Mouse (Mus musculus): ENCODE results near the gene Znrf4. TPM values are rescaled to one million over a fixed set of nuclear protein-coding genes. Genes with fewer than 3 reads are reported as not detected.
"Not testable (repeated sequence)": the region's sequence is repeated elsewhere in the genome, so short reads cannot be mapped to it uniquely, and the experiment has no call there.

Gene Znrf4
- total RNA-seq, 2 experiments from 2014 or later = not detected

DNA sequence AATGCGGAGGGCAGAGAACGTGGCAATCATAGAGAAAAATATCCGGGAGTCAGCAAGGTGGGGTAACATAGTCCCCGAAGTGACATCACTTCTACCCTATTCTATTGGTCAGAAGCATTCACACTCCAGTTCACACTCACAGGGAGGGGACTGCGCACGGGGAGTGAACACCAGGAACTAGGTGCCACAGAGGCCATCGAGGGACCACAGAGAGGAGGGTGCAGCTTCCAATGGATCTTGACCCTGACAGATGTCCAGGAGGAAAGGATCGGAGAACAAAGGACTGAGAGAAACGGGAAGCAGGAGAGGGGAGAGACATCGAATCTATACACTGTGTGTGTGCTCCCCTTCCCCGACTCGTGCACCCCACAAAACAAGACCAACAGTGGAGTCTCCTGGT is 2.7 kb upstream of the Znrf4 start:
- intact Hi-C loops (cut with DNase I) = no loop called here
- Histone ChIP-seq H3K27ac (no peak overlapping the region), H3K4me3 (no peak overlapping the region)
- no peak for DNase-seq
- no peak for TF ChIP-seq CTCF (IDR thresholded peaks at IDR 0.05)

DNA sequence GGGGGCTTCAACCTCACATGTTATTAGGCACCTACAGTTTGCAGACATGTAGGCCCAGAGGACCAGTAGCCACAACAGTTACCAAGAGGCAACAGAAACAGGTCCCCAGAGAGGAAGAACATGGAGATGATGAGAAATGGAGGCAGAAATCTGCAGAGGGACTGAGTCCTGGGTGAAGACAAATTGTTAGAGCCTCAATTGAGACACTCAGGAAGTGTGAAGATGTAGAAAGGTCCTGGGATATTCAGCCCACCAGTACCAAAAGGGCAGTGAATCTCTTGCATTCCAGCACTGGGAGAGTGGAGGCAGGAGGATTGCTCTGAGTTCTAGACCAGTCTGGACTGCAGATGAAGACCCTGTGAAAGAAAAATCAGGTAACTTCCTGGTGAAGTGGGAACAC is 2.1 kb upstream of the Znrf4 start:
- no peak for TF ChIP-seq CTCF (IDR thresholded peaks at IDR 0.05)
- intact Hi-C loops (cut with DNase I) = no loop called here
- H3K4me3 ChIP-seq = no peak overlapping the region
- no peak for DNase-seq
- no peak overlapping the region for H3K27ac ChIP-seq

DNA sequence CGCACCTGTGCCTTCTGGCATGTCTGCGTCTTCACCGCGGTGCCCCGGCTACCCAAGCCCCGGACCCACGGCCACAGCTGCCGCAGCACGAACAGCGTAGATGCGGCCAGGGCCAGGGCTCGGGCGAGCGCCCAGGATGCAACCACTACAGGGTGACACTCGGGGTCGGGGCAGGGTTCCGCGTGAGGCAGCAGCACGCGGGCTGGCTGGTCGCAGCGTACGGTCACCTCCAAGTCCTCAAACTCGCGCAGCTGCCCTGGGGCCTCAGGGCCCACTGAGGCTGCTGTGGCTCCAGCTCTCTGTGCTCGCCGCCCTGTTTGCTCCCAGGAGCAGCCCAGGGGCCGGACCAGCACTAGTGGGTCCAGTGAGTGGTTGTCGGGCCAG is 532 bp downstream of the Znrf4 start:
- no peak overlapping the region for H3K27ac ChIP-seq
- TF ChIP-seq CTCF (IDR thresholded peaks at IDR 0.05) = no peak
- intact Hi-C loops (cut with DNase I) = no loop called here

DNA sequence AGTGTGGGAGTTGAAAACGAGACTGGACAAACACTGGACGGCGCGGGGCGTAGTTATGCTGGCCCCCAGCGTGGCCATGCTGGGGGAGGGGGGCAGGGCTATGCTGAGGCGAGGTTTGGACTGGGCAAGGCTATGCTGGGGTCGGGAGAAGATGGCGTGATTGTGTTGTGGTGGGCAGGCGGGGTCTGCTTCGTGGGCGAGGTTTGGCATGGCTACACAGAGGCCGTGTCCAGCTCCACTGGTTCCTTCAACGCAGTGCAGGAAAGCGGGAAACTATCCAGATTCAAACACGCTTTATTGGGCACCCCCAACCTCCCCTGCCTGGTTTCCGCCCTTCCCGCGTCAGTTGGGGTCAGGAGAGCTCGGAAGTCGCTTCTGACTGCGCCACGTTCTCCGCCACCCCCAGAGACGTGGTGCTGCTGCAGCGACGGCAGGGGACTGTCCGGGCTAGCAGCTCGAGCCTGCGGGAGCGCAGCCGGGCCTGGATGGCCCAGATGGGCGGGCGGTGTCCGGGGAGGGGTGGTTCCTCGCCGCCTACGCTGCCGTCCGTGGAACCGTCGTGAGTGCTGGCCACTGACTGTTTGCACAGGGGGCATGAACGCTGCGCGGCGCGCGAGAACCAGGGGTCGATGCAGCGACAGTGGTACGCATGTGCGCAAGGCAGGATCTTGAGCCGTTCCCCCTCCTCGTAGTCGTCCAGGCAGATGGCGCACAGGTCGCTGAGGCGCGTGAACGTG is 1.1 kb downstream of the Znrf4 start:
- no peak for TF ChIP-seq CTCF (IDR thresholded peaks at IDR 0.05)
- Histone ChIP-seq H3K4me3 (peak overlapping the region; percentile 17), H3K27ac (no peak overlapping the region)
- no peak for DNase-seq
- intact Hi-C loops (cut with DNase I) = no loop called here

More for the DNA sequence above, 532 bp downstream of the Znrf4 start:
- H3K4me3 ChIP-seq = no peak overlapping the region
- DNase-seq = no peak

DNA sequence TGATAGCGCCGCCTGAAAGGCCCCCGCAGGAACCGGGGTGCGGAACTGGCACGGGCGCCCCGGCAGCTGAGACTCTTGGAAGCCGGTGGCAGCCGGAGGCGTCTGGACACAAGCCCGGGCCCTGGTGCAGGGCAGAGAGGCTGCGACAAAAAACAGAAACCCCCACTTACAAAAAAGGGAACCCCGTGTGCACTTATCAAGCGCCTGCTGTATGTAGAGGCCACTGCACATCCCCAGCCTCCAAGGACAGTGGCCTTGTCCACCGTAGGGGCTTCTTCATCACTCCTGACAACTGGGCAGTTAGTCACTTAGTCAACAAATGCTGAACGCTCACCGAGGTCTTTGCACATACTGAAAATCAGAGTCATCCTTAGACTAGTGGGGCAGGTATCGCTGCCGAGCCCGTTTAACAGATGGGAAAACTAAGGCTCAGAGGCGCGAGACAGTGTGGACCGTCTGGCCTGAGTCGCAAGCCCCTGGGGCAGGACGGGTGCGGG is 1.7 kb downstream of the Znrf4 start:
- TF ChIP-seq CTCF (IDR thresholded peaks at IDR 0.05) = no peak

DNA sequence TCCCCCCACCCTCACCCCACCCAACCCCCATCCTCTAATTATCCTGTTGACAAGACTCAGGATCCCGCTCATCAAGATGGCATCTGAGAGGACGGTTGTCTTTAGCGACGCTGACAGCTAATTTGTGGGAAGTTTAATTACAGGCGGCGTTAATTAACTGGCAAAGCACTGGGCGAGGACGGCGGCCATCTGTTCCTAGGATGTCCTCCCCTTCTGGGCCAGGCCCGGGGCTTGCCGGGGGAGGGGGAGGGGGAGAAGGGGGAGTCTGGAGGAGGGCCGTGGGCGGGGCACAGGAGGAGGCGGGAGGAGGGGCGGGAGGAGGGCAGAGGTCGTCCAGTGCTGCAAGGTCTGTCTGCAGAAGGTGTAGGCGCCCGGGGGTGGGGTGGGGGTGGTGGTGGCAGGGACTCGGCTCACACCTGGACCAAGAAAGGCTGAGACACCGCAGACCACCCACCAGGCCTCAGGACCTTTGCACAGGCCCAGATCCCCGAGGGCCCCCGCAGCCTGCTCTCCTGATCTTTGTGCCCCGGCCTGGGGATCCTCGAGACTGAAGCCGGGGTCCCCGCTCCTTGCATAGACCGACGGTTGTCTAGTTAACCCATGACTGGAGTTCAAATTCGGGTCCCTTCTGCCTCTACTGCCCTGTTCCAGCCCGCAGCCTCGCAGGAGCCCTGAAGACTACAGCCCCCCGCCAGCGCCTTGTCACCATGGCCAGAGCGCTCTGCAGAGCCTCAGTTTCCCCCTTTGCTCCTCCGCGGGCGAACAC is 2.3 kb downstream of the Znrf4 start:
- DNase-seq = no peak
- peak overlapping the region; percentile 39 for H3K4me3 ChIP-seq
- intact Hi-C loops (cut with DNase I) = no loop called here
- no peak for TF ChIP-seq CTCF (IDR thresholded peaks at IDR 0.05)
- H3K27ac ChIP-seq = no peak overlapping the region

More for the DNA sequence above, 1.7 kb downstream of the Znrf4 start:
- Histone ChIP-seq H3K4me3 (peak overlapping the region; percentile 39), H3K27ac (no peak overlapping the region)
- intact Hi-C loops (cut with DNase I) = no loop called here
- DNase-seq = peak; percentile 41

DNA sequence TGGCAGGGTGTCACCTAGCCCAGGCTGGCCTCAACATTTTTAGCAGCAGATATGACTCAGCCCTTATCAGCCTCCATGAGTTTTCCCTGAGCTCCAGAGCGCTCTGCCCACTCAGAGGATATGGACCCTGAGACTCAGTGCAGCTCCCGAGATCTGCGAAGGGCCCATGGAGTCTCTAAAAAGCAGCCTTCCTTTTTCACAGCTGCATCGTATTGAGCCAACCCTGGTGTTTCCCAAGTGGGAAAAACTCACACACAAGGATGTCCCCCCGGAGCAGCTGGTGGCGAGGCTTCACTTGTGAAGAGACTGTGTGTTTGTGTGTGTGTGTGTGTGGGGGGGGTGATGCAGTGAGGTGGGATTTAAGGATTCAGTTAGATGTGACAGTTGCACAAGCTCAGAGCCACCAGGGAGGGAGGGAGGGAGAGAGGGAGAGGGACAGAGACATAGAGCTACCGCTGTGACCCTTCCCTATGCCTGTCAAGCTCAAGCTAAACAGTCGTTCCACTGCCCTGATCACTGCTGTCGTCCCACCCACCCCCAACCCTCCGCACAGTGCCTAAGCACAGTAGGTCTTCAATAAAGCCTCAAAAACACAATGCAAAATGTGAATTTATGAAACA is 3.1 kb downstream of the Znrf4 start:
- no peak overlapping the region for H3K4me3 ChIP-seq
- DNase-seq = no peak
- H3K27ac ChIP-seq = no peak overlapping the region
- no peak for TF ChIP-seq CTCF (IDR thresholded peaks at IDR 0.05)
- intact Hi-C loops (cut with DNase I) = no loop called here

DNA sequence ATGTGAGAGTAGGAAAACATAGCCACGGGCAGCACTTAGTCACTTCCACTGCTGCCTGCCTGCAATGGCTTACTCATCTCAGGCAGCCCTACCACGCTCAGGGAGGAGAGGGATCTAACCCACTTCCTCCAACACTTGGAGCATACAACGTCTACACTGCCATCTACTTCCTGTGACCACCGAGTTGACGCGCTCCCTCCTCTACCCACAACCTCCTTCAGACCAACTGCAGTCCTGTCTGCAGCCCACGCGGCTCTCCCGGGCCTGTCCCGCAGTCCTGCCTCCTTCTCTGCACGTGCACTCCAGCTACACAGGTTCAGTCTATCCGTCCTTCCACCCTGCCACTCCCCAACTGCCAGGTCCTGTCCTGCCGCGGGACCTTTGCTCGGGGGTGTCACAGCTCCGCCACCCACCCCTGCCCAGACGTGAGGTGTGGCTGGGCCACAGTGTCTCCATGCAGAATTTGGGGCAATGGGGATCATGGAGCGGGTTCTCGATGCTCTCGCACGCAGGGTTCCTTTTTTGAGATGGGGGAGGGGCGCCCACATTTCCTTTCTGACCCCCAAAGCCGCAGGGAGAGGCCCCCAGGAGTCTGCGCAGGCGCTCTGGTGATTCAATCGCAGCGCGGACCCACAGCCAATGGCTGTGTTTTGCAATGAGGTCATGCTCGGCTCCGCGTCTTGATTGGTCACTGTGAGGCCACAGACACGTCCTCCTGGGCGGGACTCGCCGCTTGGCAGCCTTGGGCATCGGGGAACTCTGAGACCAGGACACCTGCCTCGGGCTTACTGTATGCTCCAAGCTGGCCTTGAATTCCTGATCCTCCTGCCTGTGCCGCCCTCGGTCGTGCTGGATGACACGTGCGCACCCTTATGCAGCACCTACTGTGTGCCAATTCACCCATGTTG is 4.8 kb downstream of the Znrf4 start:
- peak; percentile 96 for DNase-seq
- H3K27ac ChIP-seq = peak overlapping the region; percentile 90
- peak overlapping the region; percentile 91 for H3K4me3 ChIP-seq
- TF ChIP-seq CTCF (IDR thresholded peaks at IDR 0.05) = no peak
- intact Hi-C loops (cut with DNase I) = no loop called here

DNA sequence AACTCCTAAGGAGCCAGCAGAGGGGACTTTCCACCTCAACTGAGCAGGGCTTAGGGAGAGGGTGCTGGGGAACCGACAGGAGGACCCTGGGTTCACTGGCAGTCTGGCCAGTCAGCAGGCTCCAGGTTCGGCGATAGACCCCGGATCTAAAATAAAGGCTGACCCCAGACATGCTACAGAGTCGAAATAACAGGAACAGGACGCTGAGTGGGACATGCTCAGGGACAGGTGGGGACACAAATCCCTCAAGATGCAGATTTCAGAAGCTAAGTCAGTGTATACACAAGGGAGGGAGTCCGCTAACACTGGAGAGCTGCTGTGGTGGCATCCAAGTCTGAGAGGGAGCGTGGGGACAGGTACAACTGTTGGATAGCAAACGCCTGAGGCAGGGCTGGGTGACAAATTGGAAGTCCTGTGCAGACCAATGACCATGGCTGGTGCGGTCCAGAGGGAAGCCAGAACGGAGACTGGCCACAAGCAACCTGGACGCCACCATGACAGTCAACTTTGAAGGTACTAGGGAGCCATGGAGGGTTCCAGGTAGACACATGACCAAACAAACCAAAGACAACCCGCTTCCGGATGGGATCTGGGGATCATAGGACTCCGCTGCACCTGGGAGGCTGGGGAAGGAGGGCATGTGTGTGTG is 5.7 kb downstream of the Znrf4 start:
- TF ChIP-seq CTCF (IDR thresholded peaks at IDR 0.05) = no peak
- Histone ChIP-seq H3K27ac (no peak overlapping the region), H3K4me3 (peak overlapping the region; percentile 91)
- intact Hi-C loops (cut with DNase I) = no loop called here
- DNase-seq = no peak

DNA sequence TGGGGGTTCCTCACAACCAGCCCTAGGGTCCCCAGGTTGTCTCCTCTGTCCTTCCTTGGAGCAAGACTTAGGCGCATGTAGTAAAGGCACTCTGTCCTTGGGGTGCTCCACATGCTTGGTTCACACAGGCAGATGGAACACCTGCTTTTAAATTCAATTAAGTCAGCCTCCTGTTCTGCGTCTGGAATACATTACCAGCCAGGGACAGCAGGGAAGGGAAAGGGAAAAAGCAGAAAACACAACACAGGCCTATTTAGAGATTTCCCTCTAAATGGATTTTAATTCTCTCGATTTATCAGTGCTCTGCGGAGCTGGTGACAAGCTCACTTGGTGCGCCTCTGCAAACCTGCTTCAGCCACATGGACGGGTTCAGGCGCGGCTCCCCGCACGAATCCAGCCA is 6.8 kb downstream of the Znrf4 start:
- Histone ChIP-seq H3K27ac (no peak overlapping the region), H3K4me3 (no peak overlapping the region)
- intact Hi-C loops (cut with DNase I) = no loop called here
- TF ChIP-seq CTCF (IDR thresholded peaks at IDR 0.05) = no peak
- no peak for DNase-seq

DNA sequence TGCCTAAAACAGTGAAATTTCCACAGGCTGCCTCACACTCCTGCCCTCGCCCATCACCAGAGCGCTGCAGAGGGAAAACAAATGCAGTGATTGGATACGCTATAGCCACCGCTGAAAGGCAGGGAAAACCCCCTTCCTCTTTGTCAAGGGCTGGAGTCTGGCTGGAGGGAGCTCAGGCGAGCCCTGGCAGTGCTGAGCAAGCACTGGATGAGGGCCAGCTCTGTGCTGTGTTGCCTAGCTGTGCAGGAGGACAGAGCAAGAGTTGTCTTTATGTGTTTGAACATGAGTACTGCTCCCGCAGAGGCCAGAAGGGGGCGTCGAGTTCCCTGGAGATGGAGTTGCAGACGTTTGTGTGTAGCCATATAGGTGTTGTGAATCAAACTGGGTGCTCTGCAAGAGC is 9.7 kb downstream of the Znrf4 start:
- intact Hi-C loops (cut with DNase I) = no loop called here
- no peak for TF ChIP-seq CTCF (IDR thresholded peaks at IDR 0.05)
- no peak overlapping the region for H3K27ac ChIP-seq
- DNase-seq = peak; percentile 64
- H3K4me3 ChIP-seq = no peak overlapping the region

DNA sequence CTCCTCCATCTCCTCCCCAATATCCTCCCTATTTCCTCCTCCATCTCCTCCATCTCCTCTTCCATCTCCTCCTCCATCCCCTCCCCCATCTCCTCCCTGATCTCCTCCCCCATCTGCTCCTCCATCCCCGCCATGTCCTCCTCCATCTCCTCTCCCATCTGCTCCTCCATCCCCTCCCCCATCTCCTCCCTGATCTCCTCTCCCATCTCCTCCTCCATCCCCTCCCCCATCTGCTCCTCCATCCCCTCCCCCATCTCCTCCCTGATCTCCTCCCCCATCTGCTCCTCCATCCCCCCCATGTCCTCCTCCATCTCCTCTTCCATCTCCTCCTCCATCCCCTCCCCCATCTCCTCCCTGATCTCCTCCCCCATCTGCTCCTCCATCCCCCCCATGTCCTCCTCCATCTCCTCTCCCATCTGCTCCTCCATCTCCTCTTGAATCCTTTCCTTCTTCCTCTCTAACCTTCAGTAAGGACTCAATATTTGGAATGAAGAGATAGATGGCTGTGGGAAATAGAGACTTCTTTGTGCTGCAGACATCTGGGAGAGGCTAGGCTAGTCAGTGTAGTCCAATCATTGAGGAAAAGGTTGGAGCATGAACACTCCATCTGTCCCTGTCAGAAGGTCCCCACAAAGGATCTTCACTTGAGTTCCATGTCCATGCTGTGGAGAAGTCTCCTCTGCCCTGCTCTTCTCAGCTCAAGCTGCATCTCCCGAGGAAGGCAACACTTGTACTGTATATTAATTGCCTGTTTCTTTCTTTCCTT is 10.4 kb downstream of the Znrf4 start:
- H3K27ac ChIP-seq; H3K4me3 ChIP-seq; DNase-seq; intact Hi-C loops (cut with DNase I): not testable (repeated sequence)
